Mouse (Mus musculus) CH12.LX (cell line): ENCODE measurements at regions not wholly inside any gene's neighbourhood (a gene's known extent, or its start where the extent isn't known, plus 50 kb on each side); places are given as distances from the start of the nearest gene placed in this dataset.

Source experiments
- DNase-seq: peaks from one replicate; pipeline ENCODE4 v3.0.0-alpha.2; 2013; ENCODE audit errors: extremely low read depth
- H3K27ac ChIP-seq: 2 replicates; pipeline ENCODE4 v1.5.1; 2012; ENCODE audit warnings: low read depth, mild to moderate bottlenecking, control low read depth, moderate library complexity; ENCODE audit not compliant: insufficient read depth
- H3K27me3 ChIP-seq: replicated peaks from 2 replicates; pipeline ENCODE3; 2012; ENCODE audit warnings: inconsistent platforms
- H3K36me3 ChIP-seq, 2 experiments: replicated peaks in 1 of 2; 2 replicates each; pipeline versions ENCODE3 to v1.6.1; 2012; ENCODE audit warnings: inconsistent platforms in 1 of 2, low read length in 1 of 2, mild to moderate bottlenecking in 1 of 2, mixed read lengths in 1 of 2, moderate library complexity in 1 of 2; ENCODE audit not compliant: control insufficient read depth in 1 of 2, insufficient read depth in 1 of 2
- H3K4me1 ChIP-seq, 2 experiments: 2 replicates each; pipeline ENCODE4 v1.6.1; 2012; ENCODE audit warnings: inconsistent platforms in 1 of 2, moderate library complexity in 1 of 2; ENCODE audit not compliant: insufficient read depth in 2 of 2, control insufficient read depth in 1 of 2
- H3K4me2 ChIP-seq: 2 replicates; pipeline ENCODE4 v1.6.1; 2012; ENCODE audit warnings: low read depth, mild to moderate bottlenecking, control low read depth; ENCODE audit not compliant: poor library complexity, insufficient read depth, severe bottlenecking
- H3K4me3 ChIP-seq, 3 experiments: fragments of 150-350 bp in 1 of 3; sonication (generic) in 1 of 3; replicated peaks in 1 of 3; 2 replicates each; pipeline versions ENCODE3 to v1.5.1; 2011 to 2012; ENCODE audit warnings: low read depth in 2 of 3, low read length in 2 of 3, mild to moderate bottlenecking in 2 of 3, moderate library complexity in 2 of 3, control low read depth in 1 of 3, improper control_type of control experiment in 1 of 3, inconsistent platforms in 1 of 3, mixed read lengths in 1 of 3; ENCODE audit not compliant: poor library complexity in 1 of 3
- H3K79me2 ChIP-seq: replicated peaks from 2 replicates; pipeline ENCODE4 v1.6.1; 2012; ENCODE audit warnings: mild to moderate bottlenecking, moderate library complexity; ENCODE audit not compliant: control insufficient read depth, poor library complexity, insufficient read depth, severe bottlenecking; ENCODE audit errors: extremely low read depth
- H3K9ac ChIP-seq: 2 replicates; pipeline ENCODE4 v1.6.1; 2012; ENCODE audit warnings: low read depth, mild to moderate bottlenecking, control low read depth, moderate library complexity; ENCODE audit not compliant: insufficient read depth
- H3K9me3 ChIP-seq: replicated peaks from 2 replicates; pipeline ENCODE3; 2012; ENCODE audit warnings: low read length, inconsistent platforms, mixed read lengths
- CHD1 ChIP-seq: IDR thresholded peaks from 2 replicates; pipeline ENCODE4 v1.6.1; 2012; ENCODE audit warnings: low read depth, low read length, improper control_type of control experiment, inconsistent platforms
- CTCF ChIP-seq, 2 experiments: IDR thresholded peaks in 1 of 2; conservative IDR thresholded peaks in 1 of 2; 2 replicates each; pipeline ENCODE4 v1.5.1; 2011 to 2012; ENCODE audit warnings: low read depth in 2 of 2, low read length in 2 of 2, improper control_type of control experiment in 1 of 2, inconsistent platforms in 1 of 2, mild to moderate bottlenecking in 1 of 2, moderate library complexity in 1 of 2
- E2F4 ChIP-seq: IDR thresholded peaks from 2 replicates; pipeline ENCODE4 v1.6.1; 2011; ENCODE audit warnings: low read depth, low read length, improper control_type of control experiment; ENCODE audit not compliant: insufficient replicate concordance
- EP300 ChIP-seq: IDR thresholded peaks from 2 replicates; pipeline ENCODE4 v1.6.1; 2011; ENCODE audit warnings: low read length, improper control_type of control experiment
- IRF4 ChIP-seq: IDR thresholded peaks from 2 replicates; pipeline ENCODE4 v1.6.1; 2014; ENCODE audit warnings: low read depth, mild to moderate bottlenecking, inconsistent platforms, low read length, improper control_type of control experiment
- KAT2A ChIP-seq: IDR thresholded peaks from 2 replicates; pipeline ENCODE4 v1.6.1; 2012; ENCODE audit warnings: low read length, improper control_type of control experiment, inconsistent platforms; ENCODE audit not compliant: insufficient replicate concordance
- MAFK ChIP-seq: IDR thresholded peaks from 2 replicates; pipeline ENCODE4 v1.6.1; 2011; ENCODE audit warnings: low read length, improper control_type of control experiment; ENCODE audit not compliant: insufficient replicate concordance
- MAZ ChIP-seq: IDR thresholded peaks from 2 replicates; pipeline ENCODE4 v1.6.1; 2012; ENCODE audit warnings: low read depth, mild to moderate bottlenecking, inconsistent platforms, low read length, improper control_type of control experiment, moderate library complexity
- NELFE ChIP-seq: IDR thresholded peaks from 2 replicates; pipeline ENCODE4 v1.6.1; 2011; ENCODE audit warnings: low read depth, low read length, improper control_type of control experiment
- NRF1 ChIP-seq: IDR thresholded peaks from 2 replicates; pipeline ENCODE4 v1.6.1; 2014; ENCODE audit warnings: low read depth, mild to moderate bottlenecking, inconsistent platforms, low read length, improper control_type of control experiment, moderate library complexity
- RAD21 ChIP-seq: IDR thresholded peaks from 2 replicates; pipeline ENCODE4 v1.6.1; 2011; ENCODE audit warnings: low read depth, mild to moderate bottlenecking, low read length, improper control_type of control experiment, moderate library complexity
- SMC3 ChIP-seq: IDR thresholded peaks from 2 replicates; pipeline ENCODE4 v1.6.1; 2011; ENCODE audit warnings: low read depth, low read length, improper control_type of control experiment
- ZC3H11A ChIP-seq: IDR thresholded peaks from 2 replicates; pipeline ENCODE4 v1.6.1; 2012; ENCODE audit warnings: low read depth, mild to moderate bottlenecking, inconsistent platforms, low read length, improper control_type of control experiment
- ZKSCAN1 ChIP-seq: IDR thresholded peaks from 2 replicates; pipeline ENCODE4 v1.6.1; 2012; ENCODE audit warnings: low read depth, inconsistent platforms, low read length, improper control_type of control experiment, borderline replicate concordance
- ZNF384 ChIP-seq: IDR thresholded peaks from 2 replicates; pipeline ENCODE4 v1.6.1; 2012; ENCODE audit warnings: low read depth, low read length, improper control_type of control experiment, inconsistent platforms
- dilution Hi-C: fragments of 300-500 bp; cut with MboI; formaldehyde crosslinking; loops from 2 replicates; pipeline ENCODE4 v1.14.3; 2020; ENCODE audit warnings: low sequenced_read_pairs; ENCODE audit not compliant: extremely low pct_unique_long_range_greater_than_20kb, extremely low pct_ligation_motif_present
- in situ Hi-C: fragments of 300-500 bp; cut with MboI; formaldehyde crosslinking; loops from 3 replicates; pipeline ENCODE4 v1.14.3; 2019; ENCODE audit warnings: low sequenced_read_pairs, low pct_ligation_motif_present, low pct_unique_long_range_greater_than_20kb, mixed read lengths

- Histone ChIP-seq H3K4me1 (no peaks in the 10 kb centered on the region), H3K27me3 (no peaks in the 10 kb centered on the region), H3K79me2 (no peaks in the 10 kb centered on the region), H3K9me3 (no peaks in the 10 kb centered on the region), H3K9ac (no peak overlapping the region), H3K4me3 (no peak overlapping the region), H3K36me3 (no peaks in the 10 kb centered on the region), H3K27ac (no peak overlapping the region), H3K4me2 (no peak overlapping the region)
- in situ Hi-C loops, result no loop called here
- no peak for DNase-seq
- TF ChIP-seq NRF1 (no peak), ZKSCAN1 (no peak), MAFK (peak; percentile 54; the same call in 1 of the 2 replicates), ZNF384 (peak; percentile 51; the same call in 1 of the 2 replicates)
- dilution Hi-C loops, result no loop called here
Measured at GRCm38 (mm10) chr12:117397512-117397911, 118.8 kb upstream of the Rapgef5 start.

DNA sequence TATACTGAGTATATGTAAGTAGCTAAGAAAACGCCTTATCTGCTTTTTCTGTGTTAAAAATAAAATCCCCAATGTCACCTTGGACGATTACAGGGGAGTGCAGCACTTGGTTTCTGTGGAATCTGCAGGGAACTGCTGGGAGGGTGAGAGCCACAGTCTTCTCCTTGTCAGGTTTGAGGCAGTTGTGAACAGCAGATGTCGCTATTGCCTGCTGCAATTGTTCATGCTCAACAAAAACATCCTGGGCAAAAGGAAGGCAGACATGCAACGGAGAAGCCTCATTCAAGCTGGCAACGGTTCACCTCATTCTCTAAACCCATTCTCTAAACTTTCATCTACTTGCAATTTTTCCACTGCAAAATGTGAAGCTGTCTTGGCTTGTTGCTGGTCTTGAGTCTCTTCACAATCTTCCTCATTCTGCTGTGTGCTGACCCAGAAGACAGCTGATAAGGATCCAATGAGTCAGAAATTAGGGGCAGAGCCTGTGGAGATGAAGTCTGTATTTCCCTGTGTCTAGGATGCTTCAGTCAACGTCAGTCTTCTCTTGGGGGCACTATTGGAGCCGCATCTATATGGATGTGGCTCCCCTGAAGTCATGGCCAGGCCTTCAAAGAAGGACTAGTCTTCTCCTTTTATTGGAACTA is 112.6 kb upstream of the Rapgef5 start:
- Histone ChIP-seq H3K4me3 (no peak overlapping the region), H3K4me1 (peaks cover 0 to 24% of the 10 kb centered on the region in 2 experiments; a peak in 2 of 4 replicates), H3K4me2 (0 out of 2 replicates have a peak overlapping the region, but pooled peaks have one; percentile 7), H3K36me3 (no peaks in the 10 kb centered on the region), H3K79me2 (no peaks in the 10 kb centered on the region), H3K9ac (no peak overlapping the region), H3K27me3 (no peaks in the 10 kb centered on the region), H3K27ac (no peak overlapping the region), H3K9me3 (no peaks in the 10 kb centered on the region)
- TF ChIP-seq ZC3H11A, result peak; percentile 54
- TF ChIP-seq MAFK, result no peak; the same call in 1 of the 2 replicates
- no peak for TF ChIP-seq NRF1
- peak; percentile 95 for TF ChIP-seq RAD21
- TF ChIP-seq IRF4, result peak; percentile 20; the same call in 1 of the 2 replicates
- no peak for TF ChIP-seq KAT2A
- peak; percentile 93 for TF ChIP-seq SMC3
- peak; percentile 66 to 91 for TF ChIP-seq CTCF (conservative IDR thresholded peaks at IDR 0.05 in 1 of 2, IDR thresholded peaks at IDR 0.05 in 1 of 2; ENCODE audit: low read depth in 2 of 2, low read length in 2 of 2)
- TF ChIP-seq MAZ, result no peak
- TF ChIP-seq EP300, result no peak
- TF ChIP-seq NELFE, result peak; percentile 20; the same call in 1 of the 2 replicates
- TF ChIP-seq E2F4, result 0 out of 2 replicates have a peak, but pooled peaks have one; percentile 29
- TF ChIP-seq CHD1, result no peak
- TF ChIP-seq ZKSCAN1, result no peak
- in situ Hi-C loops, result loop anchor here (10.0 kb wide), 1 partner anchor 361 kb away; no protein-coding TSS in a partner anchor
- dilution Hi-C loops, result no loop called here
- peak; percentile 76 for DNase-seq
